Mouse (Mus musculus) CH12.LX (cell line): ENCODE results near the gene Cilp. TPM values are rescaled to one million over a fixed set of nuclear protein-coding genes. Genes with fewer than 3 reads are reported as not detected.

Experiments used
- DNase-seq: peaks from one replicate; pipeline ENCODE4 v3.0.0-alpha.2; 2013; ENCODE audit errors: extremely low read depth
- H3K27ac ChIP-seq: 2 replicates; pipeline ENCODE4 v1.5.1; 2012; ENCODE audit warnings: low read depth, mild to moderate bottlenecking, control low read depth, moderate library complexity; ENCODE audit not compliant: insufficient read depth
- H3K27me3 ChIP-seq: replicated peaks from 2 replicates; pipeline ENCODE3; 2012; ENCODE audit warnings: inconsistent platforms
- H3K36me3 ChIP-seq, 2 experiments: replicated peaks in 1 of 2; 2 replicates each; pipeline versions ENCODE3 to v1.6.1; 2012; ENCODE audit warnings: inconsistent platforms in 1 of 2, low read length in 1 of 2, mild to moderate bottlenecking in 1 of 2, mixed read lengths in 1 of 2, moderate library complexity in 1 of 2; ENCODE audit not compliant: control insufficient read depth in 1 of 2, insufficient read depth in 1 of 2
- H3K4me1 ChIP-seq, 2 experiments: 2 replicates each; pipeline ENCODE4 v1.6.1; 2012; ENCODE audit warnings: inconsistent platforms in 1 of 2, moderate library complexity in 1 of 2; ENCODE audit not compliant: insufficient read depth in 2 of 2, control insufficient read depth in 1 of 2
- H3K4me2 ChIP-seq: 2 replicates; pipeline ENCODE4 v1.6.1; 2012; ENCODE audit warnings: low read depth, mild to moderate bottlenecking, control low read depth; ENCODE audit not compliant: poor library complexity, insufficient read depth, severe bottlenecking
- H3K4me3 ChIP-seq, 3 experiments: fragments of 150-350 bp in 1 of 3; sonication (generic) in 1 of 3; replicated peaks in 1 of 3; 2 replicates each; pipeline versions ENCODE3 to v1.5.1; 2011 to 2012; ENCODE audit warnings: low read depth in 2 of 3, low read length in 2 of 3, mild to moderate bottlenecking in 2 of 3, moderate library complexity in 2 of 3, control low read depth in 1 of 3, improper control_type of control experiment in 1 of 3, inconsistent platforms in 1 of 3, mixed read lengths in 1 of 3; ENCODE audit not compliant: poor library complexity in 1 of 3
- H3K79me2 ChIP-seq: replicated peaks from 2 replicates; pipeline ENCODE4 v1.6.1; 2012; ENCODE audit warnings: mild to moderate bottlenecking, moderate library complexity; ENCODE audit not compliant: control insufficient read depth, poor library complexity, insufficient read depth, severe bottlenecking; ENCODE audit errors: extremely low read depth
- H3K9ac ChIP-seq: 2 replicates; pipeline ENCODE4 v1.6.1; 2012; ENCODE audit warnings: low read depth, mild to moderate bottlenecking, control low read depth, moderate library complexity; ENCODE audit not compliant: insufficient read depth
- H3K9me3 ChIP-seq: replicated peaks from 2 replicates; pipeline ENCODE3; 2012; ENCODE audit warnings: low read length, inconsistent platforms, mixed read lengths
- BHLHE40 ChIP-seq: IDR thresholded peaks from 2 replicates; pipeline ENCODE4 v1.6.1; 2011; ENCODE audit warnings: mild to moderate bottlenecking, low read depth, low read length, improper control_type of control experiment
- CHD1 ChIP-seq: IDR thresholded peaks from 2 replicates; pipeline ENCODE4 v1.6.1; 2012; ENCODE audit warnings: low read depth, low read length, improper control_type of control experiment, inconsistent platforms
- CHD2 ChIP-seq: IDR thresholded peaks from 2 replicates; pipeline ENCODE4 v1.6.1; 2011; ENCODE audit warnings: low read length, improper control_type of control experiment
- CTCF ChIP-seq, 2 experiments: IDR thresholded peaks in 1 of 2; conservative IDR thresholded peaks in 1 of 2; 2 replicates each; pipeline ENCODE4 v1.5.1; 2011 to 2012; ENCODE audit warnings: low read depth in 2 of 2, low read length in 2 of 2, improper control_type of control experiment in 1 of 2, inconsistent platforms in 1 of 2, mild to moderate bottlenecking in 1 of 2, moderate library complexity in 1 of 2
- E2F4 ChIP-seq: IDR thresholded peaks from 2 replicates; pipeline ENCODE4 v1.6.1; 2011; ENCODE audit warnings: low read depth, low read length, improper control_type of control experiment; ENCODE audit not compliant: insufficient replicate concordance
- ELF1 ChIP-seq: IDR thresholded peaks from 2 replicates; pipeline ENCODE4 v1.6.1; 2014; ENCODE audit warnings: low read depth, mild to moderate bottlenecking, inconsistent platforms, low read length, improper control_type of control experiment
- EP300 ChIP-seq: IDR thresholded peaks from 2 replicates; pipeline ENCODE4 v1.6.1; 2011; ENCODE audit warnings: low read length, improper control_type of control experiment
- ETS1 ChIP-seq: conservative IDR thresholded peaks from 2 replicates; pipeline ENCODE4 v1.6.1; 2012; ENCODE audit warnings: low read depth, mild to moderate bottlenecking, inconsistent platforms, low read length, improper control_type of control experiment, moderate library complexity
- GABPA ChIP-seq: IDR thresholded peaks from 2 replicates; pipeline ENCODE4 v1.6.1; 2012; ENCODE audit warnings: low read depth, low read length, improper control_type of control experiment, inconsistent platforms; ENCODE audit not compliant: insufficient replicate concordance
- HCFC1 ChIP-seq: IDR thresholded peaks from 2 replicates; pipeline ENCODE4 v1.6.1; 2012; ENCODE audit warnings: low read depth, mild to moderate bottlenecking, inconsistent platforms, low read length, improper control_type of control experiment
- IRF4 ChIP-seq: IDR thresholded peaks from 2 replicates; pipeline ENCODE4 v1.6.1; 2014; ENCODE audit warnings: low read depth, mild to moderate bottlenecking, inconsistent platforms, low read length, improper control_type of control experiment
- JUN ChIP-seq: IDR thresholded peaks from 2 replicates; pipeline ENCODE4 v1.6.1; 2011; ENCODE audit warnings: low read depth, mild to moderate bottlenecking, low read length, improper control_type of control experiment, moderate library complexity; ENCODE audit not compliant: insufficient read depth
- JUND ChIP-seq: conservative IDR thresholded peaks from 2 replicates; pipeline ENCODE4 v1.6.1; 2011; ENCODE audit warnings: low read depth, low read length, improper control_type of control experiment
- KAT2A ChIP-seq: IDR thresholded peaks from 2 replicates; pipeline ENCODE4 v1.6.1; 2012; ENCODE audit warnings: low read length, improper control_type of control experiment, inconsistent platforms; ENCODE audit not compliant: insufficient replicate concordance
- MAFK ChIP-seq: IDR thresholded peaks from 2 replicates; pipeline ENCODE4 v1.6.1; 2011; ENCODE audit warnings: low read length, improper control_type of control experiment; ENCODE audit not compliant: insufficient replicate concordance
- MAX ChIP-seq: IDR thresholded peaks from 2 replicates; pipeline ENCODE4 v1.6.1; 2011; ENCODE audit warnings: low read length, improper control_type of control experiment
- MAZ ChIP-seq: IDR thresholded peaks from 2 replicates; pipeline ENCODE4 v1.6.1; 2012; ENCODE audit warnings: low read depth, mild to moderate bottlenecking, inconsistent platforms, low read length, improper control_type of control experiment, moderate library complexity
- MEF2A ChIP-seq: IDR thresholded peaks from 2 replicates; pipeline ENCODE4 v1.6.1; 2014; ENCODE audit warnings: low read depth, mild to moderate bottlenecking, inconsistent platforms, low read length, improper control_type of control experiment, borderline replicate concordance
- MXI1 ChIP-seq: IDR thresholded peaks from 2 replicates; pipeline ENCODE4 v1.6.1; 2011; ENCODE audit warnings: mild to moderate bottlenecking, low read depth, low read length, improper control_type of control experiment
- MYC ChIP-seq: IDR thresholded peaks from 2 replicates; pipeline ENCODE4 v1.6.1; 2011; ENCODE audit warnings: low read depth, mild to moderate bottlenecking, improper control_type of control experiment, low read length
- NELFE ChIP-seq: IDR thresholded peaks from 2 replicates; pipeline ENCODE4 v1.6.1; 2011; ENCODE audit warnings: low read depth, low read length, improper control_type of control experiment
- NRF1 ChIP-seq: IDR thresholded peaks from 2 replicates; pipeline ENCODE4 v1.6.1; 2014; ENCODE audit warnings: low read depth, mild to moderate bottlenecking, inconsistent platforms, low read length, improper control_type of control experiment, moderate library complexity
- PAX5 ChIP-seq: IDR thresholded peaks from 2 replicates; pipeline ENCODE4 v1.6.1; 2012; ENCODE audit warnings: low read length, inconsistent platforms, mixed read lengths
- POLR2A ChIP-seq: IDR thresholded peaks from 2 replicates; pipeline ENCODE4 v1.6.1; 2011; ENCODE audit warnings: low read depth, mild to moderate bottlenecking, improper control_type of control experiment, low read length
- POLR2AphosphoS2 ChIP-seq: IDR thresholded peaks from 2 replicates; pipeline ENCODE4 v1.6.1; 2011; ENCODE audit warnings: low read depth, low read length, improper control_type of control experiment
- RAD21 ChIP-seq: IDR thresholded peaks from 2 replicates; pipeline ENCODE4 v1.6.1; 2011; ENCODE audit warnings: low read depth, mild to moderate bottlenecking, low read length, improper control_type of control experiment, moderate library complexity
- RCOR1 ChIP-seq: conservative IDR thresholded peaks from 2 replicates; pipeline ENCODE4 v1.6.1; 2012; ENCODE audit warnings: low read depth, mild to moderate bottlenecking, inconsistent platforms, low read length, improper control_type of control experiment
- SIN3A ChIP-seq: IDR thresholded peaks from 2 replicates; pipeline ENCODE4 v1.6.1; 2012; ENCODE audit warnings: low read length, improper control_type of control experiment, inconsistent platforms
- SMC3 ChIP-seq: IDR thresholded peaks from 2 replicates; pipeline ENCODE4 v1.6.1; 2011; ENCODE audit warnings: low read depth, low read length, improper control_type of control experiment
- TBP ChIP-seq: conservative IDR thresholded peaks from 2 replicates; pipeline ENCODE4 v1.6.1; 2011; ENCODE audit warnings: low read depth, low read length, improper control_type of control experiment
- TCF12 ChIP-seq: IDR thresholded peaks from 2 replicates; pipeline ENCODE4 v1.6.1; 2014; ENCODE audit warnings: low read depth, mild to moderate bottlenecking, inconsistent platforms, low read length, improper control_type of control experiment
- UBTF ChIP-seq: IDR thresholded peaks from 2 replicates; pipeline ENCODE4 v1.6.1; 2012; ENCODE audit warnings: low read depth, mild to moderate bottlenecking, inconsistent platforms, low read length, improper control_type of control experiment, moderate library complexity
- USF1 ChIP-seq: IDR thresholded peaks from 2 replicates; pipeline ENCODE4 v1.6.1; 2014; ENCODE audit warnings: low read depth, mild to moderate bottlenecking, inconsistent platforms, low read length, improper control_type of control experiment
- USF2 ChIP-seq: conservative IDR thresholded peaks from 2 replicates; pipeline ENCODE4 v1.6.1; 2011; ENCODE audit warnings: low read depth, low read length, improper control_type of control experiment
- ZC3H11A ChIP-seq: IDR thresholded peaks from 2 replicates; pipeline ENCODE4 v1.6.1; 2012; ENCODE audit warnings: low read depth, mild to moderate bottlenecking, inconsistent platforms, low read length, improper control_type of control experiment
- ZKSCAN1 ChIP-seq: IDR thresholded peaks from 2 replicates; pipeline ENCODE4 v1.6.1; 2012; ENCODE audit warnings: low read depth, inconsistent platforms, low read length, improper control_type of control experiment, borderline replicate concordance
- ZMIZ1 ChIP-seq: IDR thresholded peaks from 2 replicates; pipeline ENCODE4 v1.6.1; 2012; ENCODE audit warnings: low read depth, mild to moderate bottlenecking, inconsistent platforms, low read length, improper control_type of control experiment
- ZNF384 ChIP-seq: IDR thresholded peaks from 2 replicates; pipeline ENCODE4 v1.6.1; 2012; ENCODE audit warnings: low read depth, low read length, improper control_type of control experiment, inconsistent platforms
- dilution Hi-C: fragments of 300-500 bp; cut with MboI; formaldehyde crosslinking; loops from 2 replicates; pipeline ENCODE4 v1.14.3; 2020; ENCODE audit warnings: low sequenced_read_pairs; ENCODE audit not compliant: extremely low pct_unique_long_range_greater_than_20kb, extremely low pct_ligation_motif_present
- in situ Hi-C: fragments of 300-500 bp; cut with MboI; formaldehyde crosslinking; loops from 3 replicates; pipeline ENCODE4 v1.14.3; 2019; ENCODE audit warnings: low sequenced_read_pairs, low pct_ligation_motif_present, low pct_unique_long_range_greater_than_20kb, mixed read lengths
- polyA plus RNA-seq: library from polyadenylated mRNA; unstranded; fragments of >175 nt; gene quantifications from 2 replicates; pipeline ENCODE4 v1.2.1, GENCODE M21; 2012; ENCODE audit warnings: low read depth; ENCODE audit not compliant: insufficient read length
- total RNA-seq, 2 experiments: library from RNA; depleted of rRNA; stranded (reverse); fragments of 300-350 nt in 1 of 2; fragments of >200 nt in 1 of 2; gene quantifications; 2 replicates each; pipeline ENCODE4 v1.2.3; 2012 to 2014

Gene Cilp
- total and polyA plus RNA-seq, 3 experiments = not detected

DNA sequence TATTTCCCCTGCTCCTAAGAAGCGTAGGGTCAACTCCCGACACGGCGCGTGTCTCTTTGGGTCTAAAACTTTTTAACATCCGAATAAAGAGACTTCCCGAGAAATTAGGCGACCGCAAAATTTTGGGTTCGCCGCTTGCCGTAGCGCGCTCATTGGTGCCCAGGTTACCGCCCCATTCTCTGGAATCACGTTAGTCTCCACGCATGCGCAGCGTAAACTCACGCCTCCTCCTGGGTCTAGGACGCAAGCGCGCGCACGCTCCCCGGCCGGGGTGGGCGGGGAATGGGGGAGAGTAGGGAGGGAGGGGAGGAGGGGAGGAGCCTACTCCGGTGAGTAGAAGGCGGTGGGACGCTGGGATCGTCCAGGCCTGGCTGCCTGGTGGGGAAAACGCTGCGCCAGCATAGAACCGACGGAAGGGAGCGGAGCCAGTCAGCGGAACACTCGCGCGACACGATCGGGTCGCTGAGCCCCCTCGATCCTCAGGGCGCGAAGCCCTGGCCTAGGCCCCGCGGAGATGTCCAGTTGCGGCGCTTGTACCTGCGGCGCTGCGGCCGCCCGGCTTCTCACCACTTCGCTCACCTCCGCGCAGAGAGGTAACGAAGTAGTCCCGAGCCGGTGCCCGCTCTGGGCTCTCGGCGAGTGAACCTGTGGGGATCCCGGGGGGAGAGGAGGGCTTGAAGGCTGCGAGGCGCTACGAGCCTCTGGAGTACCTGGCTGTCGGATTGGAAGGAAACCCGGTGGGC is 29.2 kb downstream of the Cilp start, which contains the start of gene Clpx:
Gene Clpx (plus strand): TSS at position 288 of the 743 bp plus-strand sequence.
- Histone ChIP-seq H3K9ac (peak within 1 kb of the TSS; percentile 100), H3K79me2 (peaks cover 14% of the 10 kb centered on the region), H3K36me3 (peaks cover 8 to 23% of the 10 kb centered on the region in 2 experiments), H3K4me2 (peak within 1 kb of the TSS; percentile 88), H3K27ac (peak within 1 kb of the TSS; percentile 58; the same call in 1 of the 2 replicates), H3K27me3 (no peaks in the 10 kb centered on the region), H3K4me3 (peak within 1 kb of the TSS; percentile 81 to 92 (median 89)), H3K4me1 (peaks cover 0 to 23% of the 10 kb centered on the region in 2 experiments; a peak in 3 of 4 replicates), H3K9me3 (peaks cover 8% of the 10 kb centered on the region)
- no peak for TF ChIP-seq CHD1
- TF ChIP-seq UBTF = no peak
- TF ChIP-seq MAFK = peak; percentile 38; the same call in 1 of the 2 replicates
- TF ChIP-seq USF1 = no peak
- peak; percentile 40; the same call in 1 of the 2 replicates for TF ChIP-seq BHLHE40
- 0 out of 2 replicates have a peak, but pooled peaks have one; percentile 41 for TF ChIP-seq MAZ
- no peak for TF ChIP-seq E2F4
- TF ChIP-seq ZNF384 = no peak
- TF ChIP-seq MYC = 0 out of 2 replicates have a peak, but pooled peaks have one; percentile 49
- no peak for TF ChIP-seq IRF4
- TF ChIP-seq JUND = no peak
- 0 out of 2 replicates have a peak, but pooled peaks have one; percentile 48 for TF ChIP-seq CHD2
- TF ChIP-seq POLR2A = peak; percentile 76
- peak; percentile 75; the same call in 1 of the 2 replicates for TF ChIP-seq TBP
- TF ChIP-seq CTCF (conservative IDR thresholded peaks at IDR 0.05 in 1 of 2, IDR thresholded peaks at IDR 0.05 in 1 of 2; ENCODE audit: low read depth in 2 of 2, low read length in 2 of 2) = no peak
- TF ChIP-seq KAT2A = peak; percentile 67; the same call in 1 of the 2 replicates
- peak; percentile 61; the same call in 1 of the 2 replicates for TF ChIP-seq MEF2A
- TF ChIP-seq POLR2AphosphoS2 = peak; percentile 46; the same call in 1 of the 2 replicates
- peak; percentile 81 for TF ChIP-seq HCFC1
- TF ChIP-seq ZC3H11A = no peak
- peak; percentile 73 for TF ChIP-seq MXI1
- TF ChIP-seq EP300 = no peak
- no peak for TF ChIP-seq JUN
- TF ChIP-seq USF2 = no peak
- no peak for TF ChIP-seq SMC3
- no peak for TF ChIP-seq ETS1
- no peak for TF ChIP-seq ZKSCAN1
- 0 out of 2 replicates have a peak, but pooled peaks have one; percentile 25 for TF ChIP-seq TCF12
- TF ChIP-seq GABPA = no peak
- TF ChIP-seq ELF1 = peak; percentile 69
- no peak for TF ChIP-seq RCOR1
- TF ChIP-seq ZMIZ1 = peak; percentile 58; the same call in 1 of the 2 replicates
- peak; percentile 92 for TF ChIP-seq NRF1
- peak; percentile 40; the same call in 1 of the 2 replicates for TF ChIP-seq MAX
- TF ChIP-seq SIN3A = peak; percentile 89
- TF ChIP-seq NELFE = peak; percentile 40; the same call in 1 of the 2 replicates
- no peak for TF ChIP-seq RAD21
- no peak for TF ChIP-seq PAX5
- in situ Hi-C loops (no loop called here), dilution Hi-C loops (no loop called here)
- peak; percentile 99 for DNase-seq
